9 mouse cellular contexts compared by ENCODE assay signal in the genomic region with DNA sequence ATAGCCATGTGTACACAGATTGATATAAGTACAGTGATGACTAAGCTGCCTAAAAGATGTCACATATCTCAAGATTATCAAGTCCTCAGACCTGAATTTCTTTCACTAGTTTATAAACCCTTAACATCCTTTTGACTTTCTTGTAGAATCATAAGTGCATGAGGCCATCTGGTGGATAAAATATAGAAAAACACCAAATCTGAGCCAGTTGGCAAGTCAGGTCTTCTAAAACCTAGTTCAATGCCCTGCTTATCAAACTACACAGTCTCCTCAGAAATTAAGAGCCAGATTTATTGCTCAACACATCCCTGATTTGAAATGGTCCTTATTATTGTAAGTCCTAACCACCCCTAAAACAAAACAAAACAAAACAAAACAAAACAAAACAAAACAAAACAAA. TPM values are rescaled to one million over a fixed set of nuclear protein-coding genes. Genes with fewer than 3 reads are reported as not detected.
DNase-seq lines count a peak whose midpoint lies in the region; ATAC-seq and TF ChIP-seq lines count a peak whose summit lies in the region.
"Had no signal": no experiment of that assay in that cellular context is flagged by ENCODE, and none has a peak within 500 bp of the region (broad histone marks: within the 10 kb centered on the region; RNA-seq: fewer than 3 reads in every experiment).

No protein-coding gene starts in this region.

- TF ChIP-seq POLR2A in MEL (IDR thresholded peaks at IDR 0.05; ENCODE audit: control insufficient read depth in 1 of 2, insufficient read depth in 1 of 2, low read depth in 1 of 2, low read length in 2 of 2, poor library complexity in 1 of 2): no peak

- H3K4me3 ChIP-seq in forebrain, postnatal 0 days (ENCODE audit: low read depth, low read length): no peak overlapping the region
- no peak overlapping the region for H3K4me3 ChIP-seq in forebrain, embryonic 12.5 days (replicated peaks)
- H3K4me3 ChIP-seq in left cerebral cortex, adult 2 months: no peak overlapping the region
- H3K4me3 ChIP-seq in MEL (ENCODE audit: control insufficient read depth in 1 of 2, insufficient read depth in 1 of 2, low read depth in 2 of 2, low read length in 2 of 2): no peak overlapping the region
- H3K4me3 ChIP-seq: midbrain, embryonic 13.5 days had no signal

- TF ChIP-seq CTCF in forebrain, postnatal 0 days (IDR thresholded peaks at IDR 0.05; ENCODE audit: low read depth): peak; percentile 69
- peak; percentile 64 for TF ChIP-seq CTCF in left cerebral cortex, adult 2 months (IDR thresholded peaks at IDR 0.05)
- peak in 1 of 3 experiments; percentile 70; a peak in 3 of 6 replicates for TF ChIP-seq CTCF in MEL (IDR thresholded peaks at IDR 0.05 in 2 of 3, conservative IDR thresholded peaks at IDR 0.05 in 1 of 3; ENCODE audit: control insufficient read depth in 1 of 3, insufficient read depth in 1 of 3, low read depth in 2 of 3, low read length in 3 of 3, poor library complexity in 1 of 3, severe bottlenecking in 1 of 3)

- H3K36me3 ChIP-seq in forebrain, postnatal 0 days (ENCODE audit: insufficient read depth): 0 out of 2 replicates have a peak, but pooled peaks cover 4% of the 10 kb centered on the region
- H3K36me3 ChIP-seq in forebrain, embryonic 12.5 days (replicated peaks): peaks cover 6% of the 10 kb centered on the region; the same call in 1 of the 2 replicates
- H3K36me3 ChIP-seq in MEL (ENCODE audit: control insufficient read depth in 1 of 2, insufficient read depth in 2 of 2, low read length in 2 of 2): peaks cover 0 to 5% of the 10 kb centered on the region in 2 experiments; a peak in 2 of 4 replicates

- DNase-seq in forebrain, postnatal 0 days: peak; percentile 71
- no peak for DNase-seq in left cerebral cortex, adult 2 months (ENCODE audit: extremely low spot score in 1 of 2, low spot score in 2 of 2)
- DNase-seq in left cerebral cortex, adult 11 months (ENCODE audit: low spot score): no peak
- peak; percentile 62 for DNase-seq in MEL (ENCODE audit: low read depth, low spot score)
- no peak for DNase-seq in gastrocnemius, postnatal 25 days
- no peak for DNase-seq in c-Kit-positive CD71-positive TER-119-positive erythroid progenitor cells, embryonic 14.5 days (ENCODE audit: low spot score)

- H3K9me3 ChIP-seq in forebrain, postnatal 0 days (ENCODE audit: low read length): no peaks in the 10 kb centered on the region
- H3K9me3 ChIP-seq in forebrain, embryonic 12.5 days: no peaks in the 10 kb centered on the region
- H3K9me3 ChIP-seq in MEL (replicated peaks; ENCODE audit: insufficient read depth, low read length): no peaks in the 10 kb centered on the region
- H3K9me3 ChIP-seq: midbrain, embryonic 13.5 days had no signal

- intact Hi-C loops in left cerebral cortex, adult 2 months (cut with DNase I): loop anchor here (1.0 to 5.0 kb wide), 2 partner anchors 207 to 547 kb away; no protein-coding TSS in a partner anchor

- TF ChIP-seq RAD21 in MEL (IDR thresholded peaks at IDR 0.05; ENCODE audit: low read depth, low read length): peak; percentile 70

- no peaks in the 10 kb centered on the region for H3K27me3 ChIP-seq in forebrain, postnatal 0 days (ENCODE audit: insufficient read depth, low read length)
- no peaks in the 10 kb centered on the region for H3K27me3 ChIP-seq in forebrain, embryonic 12.5 days
- H3K27me3 ChIP-seq in MEL (ENCODE audit: control insufficient read depth in 1 of 2, insufficient read depth in 2 of 2, low read length in 2 of 2): no peaks in the 10 kb centered on the region
- H3K27me3 ChIP-seq: midbrain, embryonic 13.5 days had no signal

- no peak overlapping the region for H3K27ac ChIP-seq in forebrain, postnatal 0 days (ENCODE audit: low read depth, low read length)
- H3K27ac ChIP-seq in forebrain, embryonic 12.5 days: no peak overlapping the region
- no peak overlapping the region for H3K27ac ChIP-seq in left cerebral cortex, adult 2 months
- no peak overlapping the region for H3K27ac ChIP-seq in MEL (ENCODE audit: control insufficient read depth, low read depth, low read length)
- H3K27ac ChIP-seq: midbrain, embryonic 13.5 days had no signal

- H3K79me2 ChIP-seq in MEL (ENCODE audit: control insufficient read depth, insufficient read depth, low read length, poor library complexity): no peaks in the 10 kb centered on the region

- H3K4me1 ChIP-seq in forebrain, postnatal 0 days (ENCODE audit: insufficient read depth): no peaks in the 10 kb centered on the region
- no peaks in the 10 kb centered on the region for H3K4me1 ChIP-seq in forebrain, embryonic 12.5 days
- no peaks in the 10 kb centered on the region for H3K4me1 ChIP-seq in MEL (ENCODE audit: control insufficient read depth in 1 of 2, insufficient read depth in 2 of 2, low read length in 2 of 2)
- H3K4me1 ChIP-seq: midbrain, embryonic 13.5 days had no signal

- no peak overlapping the region for H3K4me2 ChIP-seq in forebrain, postnatal 0 days (ENCODE audit: low read depth)
- no peak overlapping the region for H3K4me2 ChIP-seq in forebrain, embryonic 12.5 days
- H3K4me2 ChIP-seq: midbrain, embryonic 13.5 days had no signal

- TF ChIP-seq EP300 in MEL (IDR thresholded peaks at IDR 0.05; ENCODE audit: low read depth in 1 of 2, low read length in 2 of 2): no peak

- H3K9ac ChIP-seq in forebrain, postnatal 0 days: no peak overlapping the region
- no peak overlapping the region for H3K9ac ChIP-seq in forebrain, embryonic 12.5 days
- no peak overlapping the region for H3K9ac ChIP-seq in MEL (ENCODE audit: control insufficient read depth, low read depth, low read length, poor library complexity, severe bottlenecking)
- H3K9ac ChIP-seq: midbrain, embryonic 13.5 days had no signal

- peak; percentile 47; the same call in 1 of the 2 replicates for ATAC-seq in forebrain, postnatal 0 days
- ATAC-seq in forebrain, embryonic 12.5 days (ENCODE audit: low FRiP score): no peak
- peak; percentile 77 for ATAC-seq in megakaryocyte progenitor cell, adult 5-6 weeks (replicated peaks; ENCODE audit: poor library complexity)
- ATAC-seq: midbrain, embryonic 13.5 days had no signal

TF ChIP-seq in MEL, 35 proteins besides CTCF, POLR2A, EP300 and RAD21:
- TF ChIP-seq UBTF (IDR thresholded peaks at IDR 0.05; ENCODE audit: borderline replicate concordance, insufficient read depth, low read depth, low read length): no peak
- TF ChIP-seq SMC3 (IDR thresholded peaks at IDR 0.05; ENCODE audit: low read depth, low read length): peak; percentile 65
- peak; percentile 42; the same call in 1 of the 2 replicates for TF ChIP-seq ZC3H11A (IDR thresholded peaks at IDR 0.05; ENCODE audit: low read depth, low read length)
- peak; percentile 90 for TF ChIP-seq RCOR1 (IDR thresholded peaks at IDR 0.05; ENCODE audit: low read depth, low read length)

RNA-seq across cellular contexts. Expression of a gene that starts 27.9 kb away (rescaled TPM):
- 14.3 and 18.1 TPM in 2 replicates for total RNA-seq in forebrain, postnatal 0 days (2014; rRNA removed)
- polyA plus RNA-seq in forebrain, postnatal 0 days (2015; fragmentation: Nextera tagmentation; extraction: Ambion mirVana): 3.7 and 5.3 TPM in 2 replicates
- polyA plus RNA-seq in forebrain, embryonic 12.5 days (2016; fragmentation: Nextera tagmentation; extraction: Ambion mirVana): 8.7 and 8.9 TPM in 2 replicates
- 10 to 100 TPM; 52.7 to 59.5 TPM for total RNA-seq in left cerebral cortex, adult 2 months (2021)
- total RNA-seq in MEL (2012; rRNA removed): 11.7 and 14.3 TPM in 2 replicates
- polyA plus RNA-seq in MEL (2012; ENCODE audit: insufficient read depth in 1 of 2, insufficient read length in 2 of 2, low read depth in 1 of 2, low replicate concordance in 2 of 2, missing spikeins in 1 of 2): 10 to 100 TPM in 1 of 2 experiments, not detected in 1; 16.4 TPM
- 27.6 and 31.8 TPM in 2 replicates for total RNA-seq in megakaryocyte progenitor cell, adult 5-6 weeks (2015)
- 24.3 and 27.5 TPM in 2 replicates for total RNA-seq in megakaryocyte progenitor cell, adult 5-6 weeks (2017)
- total RNA-seq in gastrocnemius, postnatal 25 days (2021): 10 to 100 TPM; 16.8 to 16.9 TPM

RNA-seq across cellular contexts. Expression of a gene that starts 45.2 kb away (rescaled TPM):
- 2.4 TPM in 1 of 2 replicates, not detected in the other for total RNA-seq in forebrain, postnatal 0 days (2014; rRNA removed)
- polyA plus RNA-seq in forebrain, postnatal 0 days (2015; fragmentation: Nextera tagmentation; extraction: Ambion mirVana): 0.43 and 0.48 TPM in 2 replicates
- polyA plus RNA-seq in forebrain, embryonic 12.5 days (2016; fragmentation: Nextera tagmentation; extraction: Ambion mirVana): not detected in 2 replicates
- total RNA-seq in left cerebral cortex, adult 2 months (2021): under 1 TPM; 0.45 to 0.58 TPM
- 3.1 and 5.5 TPM in 2 replicates for total RNA-seq in MEL (2012; rRNA removed)
- 1 to 10 TPM in 1 of 2 experiments, not detected in 1; 1.0 TPM for polyA plus RNA-seq in MEL (2012; ENCODE audit: insufficient read depth in 1 of 2, insufficient read length in 2 of 2, low read depth in 1 of 2, low replicate concordance in 2 of 2, missing spikeins in 1 of 2)
- total RNA-seq in megakaryocyte progenitor cell, adult 5-6 weeks (2015): 1.3 TPM in 1 of 2 replicates, not detected in the other
- total RNA-seq in megakaryocyte progenitor cell, adult 5-6 weeks (2017): 0.20 TPM in 1 of 2 replicates, not detected in the other
- total RNA-seq in gastrocnemius, postnatal 25 days (2021): under 1 TPM in 1 of 2 experiments, not detected in 1; 0.35 TPM

RNA-seq across cellular contexts. Expression of a gene that starts 45.7 kb away (rescaled TPM):
- total RNA-seq in forebrain, postnatal 0 days (2014; rRNA removed): 41.0 and 44.2 TPM in 2 replicates
- polyA plus RNA-seq in forebrain, postnatal 0 days (2015; fragmentation: Nextera tagmentation; extraction: Ambion mirVana): 37.4 and 39.2 TPM in 2 replicates
- polyA plus RNA-seq in forebrain, embryonic 12.5 days (2016; fragmentation: Nextera tagmentation; extraction: Ambion mirVana): 28.6 and 33.3 TPM in 2 replicates
- 10 to 100 TPM; 14.3 to 15.5 TPM for total RNA-seq in left cerebral cortex, adult 2 months (2021)
- total RNA-seq in MEL (2012; rRNA removed): 41.8 and 50.0 TPM in 2 replicates
- 10 to 100 TPM in 1 of 2 experiments, not detected in 1; 33.8 TPM for polyA plus RNA-seq in MEL (2012; ENCODE audit: insufficient read depth in 1 of 2, insufficient read length in 2 of 2, low read depth in 1 of 2, low replicate concordance in 2 of 2, missing spikeins in 1 of 2)
- total RNA-seq in megakaryocyte progenitor cell, adult 5-6 weeks (2015): 17.6 and 19.9 TPM in 2 replicates
- total RNA-seq in megakaryocyte progenitor cell, adult 5-6 weeks (2017): 9.4 and 10.3 TPM in 2 replicates
- 1 to 10 TPM; 4.0 TPM for total RNA-seq in gastrocnemius, postnatal 25 days (2021)

Comparison
In these comparisons a context has a peak if more than half of its experiments do, and no peak if none do; other contexts are left out.
1. DNase-seq: peak in forebrain, postnatal 0 days (single experiment) and MEL (single experiment); none in left cerebral cortex, adult 2 months (0 of 2), left cerebral cortex, adult 11 months (single experiment), gastrocnemius, postnatal 25 days (single experiment) and c-Kit-positive CD71-positive TER-119-positive erythroid progenitor cells, embryonic 14.5 days (single experiment).